Mouse (Mus musculus) lung, adult 2 months (tissue): ENCODE measurements around the gene Spint2. TPM values are rescaled to one million over a fixed set of nuclear protein-coding genes. Genes with fewer than 3 reads are reported as not detected.
A peak's percentile ranks its signal among the peaks of the same experiment; 100 is the strongest.

ENCODE experiments used
- DNase-seq: peaks from one replicate; pipeline ENCODE4 v3.0.0; 2022
- H3K4me1 ChIP-seq: fragments of 200-500 bp; 2 replicates; pipeline ENCODE4 v1.6.1; 2011; ENCODE audit warnings: low read length; ENCODE audit not compliant: control insufficient read depth, insufficient read depth
- H3K4me3 ChIP-seq: fragments of 200-500 bp; replicated peaks from 2 replicates; pipeline ENCODE3; 2011; ENCODE audit warnings: low read depth, mild to moderate bottlenecking, control low read depth, low read length; ENCODE audit errors: extremely low read depth
- CTCF ChIP-seq: fragments of 200-500 bp; IDR thresholded peaks from 2 replicates; pipeline ENCODE4 v1.5.1; 2011; ENCODE audit warnings: mild to moderate bottlenecking, low read length, control low read depth; ENCODE audit not compliant: insufficient read depth
- POLR2A ChIP-seq: fragments of 200-500 bp; IDR thresholded peaks from 2 replicates; pipeline ENCODE4 v1.6.1; 2011; ENCODE audit warnings: low read depth, mild to moderate bottlenecking, control low read depth, low read length, borderline replicate concordance; ENCODE audit errors: extremely low read depth
- WGBS: fragments of 180-500 bp; shearing (Covaris S2); methylation state at CpG from one replicate; pipeline ENCODE4 v1.1.7; 2018; 5-methylcytosine and 5-hydroxymethylcytosine counted together
- polyA plus RNA-seq: library from polyadenylated mRNA; depleted of rRNA; stranded (reverse); fragments of >200 nt; gene quantifications from 2 replicates; pipeline ENCODE4 v1.2.3, GENCODE M21; 2012

Gene Spint2
- polyA plus RNA-seq, 1 experiment = 317 TPM

GRCm38 (mm10) chr7:29305263-29305988 is 23.7 kb upstream of the Spint2 start:
- WGBS = 45% methylated on average over 9 of the region's 9 CpGs
- DNase-seq = no peak
- H3K4me3 ChIP-seq = no peak overlapping the region
- TF ChIP-seq CTCF (no peak), POLR2A (no peak)
- peaks cover 10% of the 10 kb centered on the region; the same call in 1 of the 2 replicates for H3K4me1 ChIP-seq

GRCm38 (mm10) chr7:29304463-29305262 is 23.0 kb upstream of the Spint2 start:
- no peak for DNase-seq
- H3K4me3 ChIP-seq = no peak overlapping the region
- WGBS = 1% methylated on average over 48 of the region's 48 CpGs
- peaks cover 10% of the 10 kb centered on the region; the same call in 1 of the 2 replicates for H3K4me1 ChIP-seq
- TF ChIP-seq POLR2A = no peak

- DNase-seq = peak; percentile 52
- H3K4me1 ChIP-seq = peaks cover 10% of the 10 kb centered on the region; the same call in 1 of the 2 replicates
These were observed 22.2 kb upstream of the Spint2 start, which contains the start of gene Dpf1 for GRCm38 (mm10) chr7:29303738-29304462. Gene Dpf1, plus strand, starts transcription at chr7:29303951.

GRCm38 (mm10) chr7:29302641-29303040 is 20.9 kb upstream of the Spint2 start:
- Histone ChIP-seq H3K4me1 (peaks cover 9% of the 10 kb centered on the region; the same call in 1 of the 2 replicates), H3K4me3 (no peak overlapping the region)
- TF ChIP-seq POLR2A (no peak), CTCF (no peak)
- no peak for DNase-seq
- WGBS = 58% methylated on average over 7 of the region's 7 CpGs

More at GRCm38 (mm10) chr7:29303738-29304462, 22.2 kb upstream of the Spint2 start, which contains the start of gene Dpf1:
- H3K4me3 ChIP-seq = no peak within 1 kb of the TSS
- no peak for TF ChIP-seq CTCF
- TF ChIP-seq POLR2A = no peak
- 1% methylated on average over 67 of the region's 67 CpGs for WGBS

- WGBS = 4% methylated on average over 7 of the region's 7 CpGs
- peaks cover 4% of the 10 kb centered on the region; the same call in 1 of the 2 replicates for H3K4me1 ChIP-seq
- peak; percentile 60 for DNase-seq
- no peak overlapping the region for H3K4me3 ChIP-seq
- TF ChIP-seq CTCF (peak; percentile 68), POLR2A (no peak)
These were observed 19.4 kb upstream of the Spint2 start for GRCm38 (mm10) chr7:29301127-29301566.

- 11% methylated on average over 10 of the region's 10 CpGs for WGBS
- DNase-seq = no peak
- no peak overlapping the region for H3K4me3 ChIP-seq
- no peak for TF ChIP-seq POLR2A
- peak; percentile 97 for TF ChIP-seq CTCF
- H3K4me1 ChIP-seq = peaks cover 3% of the 10 kb centered on the region; the same call in 1 of the 2 replicates
These were observed 15.3 kb upstream of the Spint2 start for GRCm38 (mm10) chr7:29296998-29297397.

GRCm38 (mm10) chr7:29295861-29296647 is 14.3 kb upstream of the Spint2 start:
- Histone ChIP-seq H3K4me1 (peaks cover 3% of the 10 kb centered on the region; the same call in 1 of the 2 replicates), H3K4me3 (no peak overlapping the region)
- DNase-seq = no peak
- TF ChIP-seq POLR2A = peak; percentile 37; the same call in 1 of the 2 replicates
- no peak for TF ChIP-seq CTCF
- WGBS = 65% methylated on average over 24 of the region's 24 CpGs

GRCm38 (mm10) chr7:29294111-29294761 is 12.5 kb upstream of the Spint2 start:
- Histone ChIP-seq H3K4me1 (peaks cover 3% of the 10 kb centered on the region; the same call in 1 of the 2 replicates), H3K4me3 (no peak overlapping the region)
- TF ChIP-seq CTCF = no peak
- no peak for TF ChIP-seq POLR2A
- DNase-seq = no peak
- WGBS = 68% methylated on average over 13 of the region's 13 CpGs
